In genomic region chr1:90870581-90870980, GRCm38 (mm10) we compare ENCODE assay signal across 16 mouse cellular contexts. TPM values are rescaled to one million over a fixed set of nuclear protein-coding genes. Genes with fewer than 3 reads are reported as not detected.
"Had no signal": no experiment of that assay in that cellular context is flagged by ENCODE, and none has a peak within 500 bp of the region (broad histone marks: within the 10 kb centered on the region; RNA-seq: fewer than 3 reads in every experiment).

No protein-coding gene starts in this region.

- H3K9ac ChIP-seq: limb, embryonic 12.5 days; liver, embryonic 14.5 days; midbrain, embryonic 12.5 days; neural tube, embryonic 13.5 days; stomach, embryonic 15.5 days had no signal

- H3K4me3 ChIP-seq: limb, embryonic 12.5 days; midbrain, embryonic 12.5 days; neural tube, embryonic 13.5 days; stomach, embryonic 15.5 days had no signal

- H3K4me1 ChIP-seq: midbrain, embryonic 12.5 days; neural tube, embryonic 13.5 days; stomach, embryonic 15.5 days had no signal

- H3K27me3 ChIP-seq: neural tube, embryonic 13.5 days; stomach, embryonic 15.5 days had no signal

- H3K36me3 ChIP-seq: limb, embryonic 12.5 days; midbrain, embryonic 12.5 days; neural tube, embryonic 13.5 days; stomach, embryonic 15.5 days had no signal

- H3K27ac ChIP-seq: kidney, postnatal 0 days; liver, embryonic 14.5 days; midbrain, embryonic 12.5 days; neural tube, embryonic 13.5 days; stomach, embryonic 15.5 days had no signal

- DNase-seq: kidney, postnatal 36 days; layer of hippocampus, adult 9-11 months; layer of hippocampus, postnatal 36 days; lung, adult 2 months; lung, postnatal 14 days; retina, postnatal 1 day; right cerebral cortex, postnatal 4 days; thymus, adult 2 months; thymus, postnatal 25 days had no signal

RNA-seq across cellular contexts. Expression of gene Col6a3, which starts 26.8 kb away (rescaled TPM):
- total RNA-seq: megakaryocyte-erythroid progenitor cell, adult 5-6 weeks had no signal

RNA-seq across cellular contexts. Expression of gene Mlph, which starts 44.3 kb away (rescaled TPM):
- total RNA-seq: megakaryocyte-erythroid progenitor cell, adult 5-6 weeks had no signal
